11 mouse cellular contexts compared by ENCODE assay signal in the genomic region with DNA sequence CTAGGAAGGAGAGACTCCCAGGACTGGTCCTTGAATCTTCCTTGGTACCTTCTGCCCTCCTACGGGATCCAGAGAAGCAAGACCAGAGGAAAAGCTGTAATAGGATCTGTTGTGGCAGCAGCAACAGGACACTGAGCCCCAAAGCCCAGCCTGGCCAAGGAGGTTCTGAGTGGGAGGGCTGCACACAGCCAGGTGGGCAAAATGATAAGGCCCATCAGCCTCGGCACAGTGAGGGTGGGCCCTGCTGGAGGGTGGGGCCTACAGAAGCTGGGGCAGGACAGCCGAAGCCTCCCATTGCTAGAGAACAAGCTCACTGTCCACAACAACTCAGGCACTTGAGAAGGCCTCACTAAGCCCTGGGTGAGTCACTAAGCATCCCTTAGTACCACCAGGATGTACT. TPM values are rescaled to one million over a fixed set of nuclear protein-coding genes. Genes with fewer than 3 reads are reported as not detected.
DNase-seq lines count a peak whose midpoint lies in the region; ATAC-seq lines count a peak whose summit lies in the region.
"Had no signal": no experiment of that assay in that cellular context is flagged by ENCODE, and none has a peak within 500 bp of the region (broad histone marks: within the 10 kb centered on the region; RNA-seq: fewer than 3 reads in every experiment).

No protein-coding gene starts in this region.

- H3K9me3 ChIP-seq in heart, embryonic 11.5 days (replicated peaks; ENCODE audit: control insufficient read depth, low read length), result no peaks in the 10 kb centered on the region
- no peaks in the 10 kb centered on the region for H3K9me3 ChIP-seq in liver, embryonic 12.5 days (replicated peaks)

- intact Hi-C loops in heart, postnatal 25 days (cut with DNase I), result no loop called here

- H3K4me1 ChIP-seq in heart, embryonic 11.5 days (ENCODE audit: control insufficient read depth, insufficient read depth, low read length), result peaks cover 19% of the 10 kb centered on the region
- H3K4me1 ChIP-seq in liver, embryonic 12.5 days, result peaks cover 60% of the 10 kb centered on the region

- DNase-seq in heart, postnatal 25 days (ENCODE audit: low spot score), result no peak
- DNase-seq in spleen, adult 12 weeks (ENCODE audit: low spot score), result peak; percentile 77
- DNase-seq in spleen, adult 18-20 months, result no peak
- no peak for DNase-seq in embryo, embryonic 11 days
- DNase-seq in cerebellum, adult 11-12 months, result no peak
- DNase-seq in cerebellum, adult 9-11 months, result no peak
- DNase-seq: cerebellum, adult 9-10 months had no signal

- H3K4me2 ChIP-seq in heart, embryonic 11.5 days, result peak overlapping the region; percentile 63
- peak overlapping the region; percentile 84 for H3K4me2 ChIP-seq in liver, embryonic 12.5 days

- ATAC-seq in heart, embryonic 11.5 days (replicated peaks; ENCODE audit: insufficient number of reproducible peaks, low FRiP score, low TSS enrichment), result peak; percentile 72
- peak; percentile 84 for ATAC-seq in liver, embryonic 12.5 days
- ATAC-seq: CD4-positive, CD25-positive, alpha-beta regulatory T cell, adult 4 months had no signal

- WGBS in heart, embryonic 11.5 days (ENCODE audit: insufficient replicate concordance), result 37% methylated on average over 3 of the region's 3 CpGs
- 18% methylated on average over 3 of the region's 3 CpGs for WGBS in liver, embryonic 12.5 days (ENCODE audit: insufficient replicate concordance)

- H3K4me3 ChIP-seq in heart, embryonic 11.5 days (ENCODE audit: low read depth, low read length), result peak overlapping the region; percentile 84
- peak overlapping the region; percentile 93 for H3K4me3 ChIP-seq in liver, embryonic 12.5 days

- H3K27ac ChIP-seq in heart, embryonic 11.5 days (ENCODE audit: low read depth, low read length), result peak overlapping the region; percentile 100
- H3K27ac ChIP-seq in liver, embryonic 12.5 days, result peak overlapping the region; percentile 100
- H3K27ac ChIP-seq: macrophage had no signal

- H3K27me3 ChIP-seq in heart, embryonic 11.5 days (ENCODE audit: control insufficient read depth, insufficient read depth, low read length), result no peaks in the 10 kb centered on the region
- no peaks in the 10 kb centered on the region for H3K27me3 ChIP-seq in liver, embryonic 12.5 days (replicated peaks)

- peaks cover 11% of the 10 kb centered on the region for H3K36me3 ChIP-seq in heart, embryonic 11.5 days (ENCODE audit: control insufficient read depth, insufficient read depth, low read length)
- peaks cover 63% of the 10 kb centered on the region for H3K36me3 ChIP-seq in liver, embryonic 12.5 days

- H3K9ac ChIP-seq in heart, embryonic 11.5 days (ENCODE audit: low read depth, low read length), result peak overlapping the region; percentile 94
- H3K9ac ChIP-seq in liver, embryonic 12.5 days, result peak overlapping the region; percentile 98

RNA-seq across cellular contexts. Expression of a gene that starts 1.9 kb away (rescaled TPM):
- 258 and 291 TPM in 2 replicates for polyA plus RNA-seq in heart, embryonic 11.5 days (2014; fragmentation: Nextera tagmentation; extraction: Ambion mirVana)
- total RNA-seq in heart, postnatal 25 days (2021), result 10 to 100 TPM; 46.3 to 47.0 TPM
- polyA plus RNA-seq in liver, embryonic 12.5 days (2016; fragmentation: Nextera tagmentation; extraction: Ambion mirVana), result 1,354 and 1,355 TPM in 2 replicates

RNA-seq across cellular contexts. Expression of a gene that starts 7.7 kb away (rescaled TPM):
- polyA plus RNA-seq in heart, embryonic 11.5 days (2014; fragmentation: Nextera tagmentation; extraction: Ambion mirVana), result 199 and 232 TPM in 2 replicates
- total RNA-seq in heart, postnatal 25 days (2021), result 10 to 100 TPM; 14.6 to 15.6 TPM
- polyA plus RNA-seq in liver, embryonic 12.5 days (2016; fragmentation: Nextera tagmentation; extraction: Ambion mirVana), result 233 and 239 TPM in 2 replicates

RNA-seq across cellular contexts. Expression of a gene that starts 16.4 kb away (rescaled TPM):
- polyA plus RNA-seq in heart, embryonic 11.5 days (2014; fragmentation: Nextera tagmentation; extraction: Ambion mirVana), result 40.2 and 46.3 TPM in 2 replicates
- total RNA-seq in heart, postnatal 25 days (2021), result 10 to 100 TPM; 18.6 to 19.6 TPM
- 21.9 and 24.0 TPM in 2 replicates for polyA plus RNA-seq in liver, embryonic 12.5 days (2016; fragmentation: Nextera tagmentation; extraction: Ambion mirVana)

RNA-seq across cellular contexts. Expression of a gene that starts 19.3 kb away (rescaled TPM):
- polyA plus RNA-seq in heart, embryonic 11.5 days (2014; fragmentation: Nextera tagmentation; extraction: Ambion mirVana), result 15.1 and 19.8 TPM in 2 replicates
- 10 to 100 TPM; 14.3 to 14.8 TPM for total RNA-seq in heart, postnatal 25 days (2021)
- 17.0 and 19.0 TPM in 2 replicates for polyA plus RNA-seq in liver, embryonic 12.5 days (2016; fragmentation: Nextera tagmentation; extraction: Ambion mirVana)

RNA-seq across cellular contexts. Expression of a gene that starts 22.1 kb away (rescaled TPM):
- polyA plus RNA-seq in heart, embryonic 11.5 days (2014; fragmentation: Nextera tagmentation; extraction: Ambion mirVana), result 4.7 and 7.1 TPM in 2 replicates
- 10 to 100 TPM; 11.7 to 13.9 TPM for total RNA-seq in heart, postnatal 25 days (2021)
- 12.3 and 13.0 TPM in 2 replicates for polyA plus RNA-seq in liver, embryonic 12.5 days (2016; fragmentation: Nextera tagmentation; extraction: Ambion mirVana)
